Mouse (Mus musculus) T-helper 17 cell (primary cell): ENCODE measurements at regions not wholly inside any gene's neighbourhood (a gene's known extent, or its start where the extent isn't known, plus 50 kb on each side); places are given as distances from the start of the nearest gene placed in this dataset.

Experiments
- in situ Hi-C, 2 experiments: fragments of 300-600 bp; cut with MboI, MseI; formaldehyde crosslinking; loops; 1 replicate in 1 of 2; 2 replicates in 1 of 2; pipeline ENCODE4 v1.15.1; 2025; ENCODE audit warnings: high pct_unique_total_duplicates in 2 of 2

DNA sequence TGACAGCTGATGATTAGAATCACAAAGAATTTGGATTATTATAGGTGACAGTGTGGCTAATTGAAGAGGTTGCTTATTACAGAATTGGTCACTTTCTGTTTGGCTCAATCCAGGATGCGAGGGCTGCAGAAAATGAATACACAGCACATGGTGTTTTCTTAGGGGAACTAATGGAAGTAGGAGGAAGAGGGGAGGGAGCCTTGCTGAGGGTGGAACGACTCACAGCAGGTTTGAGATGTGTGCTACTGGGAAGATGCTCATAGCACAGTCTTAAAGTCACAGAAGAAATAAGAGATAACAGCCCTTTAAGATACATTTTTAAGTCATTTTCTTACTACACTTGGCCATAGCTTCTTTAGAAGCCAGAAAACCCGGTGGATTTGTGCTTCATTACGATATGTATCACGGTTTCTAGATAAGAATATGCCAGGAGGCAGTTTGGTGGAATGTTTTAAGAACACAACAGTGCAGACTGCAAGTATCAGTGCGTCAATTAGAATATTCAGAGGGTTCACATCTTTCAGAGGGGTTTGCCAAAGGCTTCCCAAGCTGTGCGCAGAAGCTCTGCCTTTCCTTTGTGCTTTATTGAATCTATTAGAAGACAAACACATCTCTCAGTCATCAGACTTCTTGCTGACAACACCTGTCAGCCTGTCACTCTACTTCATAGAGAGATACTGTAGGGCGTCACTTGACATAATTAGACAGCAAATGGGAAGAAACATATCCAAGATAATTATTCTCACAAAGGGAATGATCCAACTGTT, 853.7 kb downstream of the Otol1 start:
- in situ Hi-C loops: no loop called here

DNA sequence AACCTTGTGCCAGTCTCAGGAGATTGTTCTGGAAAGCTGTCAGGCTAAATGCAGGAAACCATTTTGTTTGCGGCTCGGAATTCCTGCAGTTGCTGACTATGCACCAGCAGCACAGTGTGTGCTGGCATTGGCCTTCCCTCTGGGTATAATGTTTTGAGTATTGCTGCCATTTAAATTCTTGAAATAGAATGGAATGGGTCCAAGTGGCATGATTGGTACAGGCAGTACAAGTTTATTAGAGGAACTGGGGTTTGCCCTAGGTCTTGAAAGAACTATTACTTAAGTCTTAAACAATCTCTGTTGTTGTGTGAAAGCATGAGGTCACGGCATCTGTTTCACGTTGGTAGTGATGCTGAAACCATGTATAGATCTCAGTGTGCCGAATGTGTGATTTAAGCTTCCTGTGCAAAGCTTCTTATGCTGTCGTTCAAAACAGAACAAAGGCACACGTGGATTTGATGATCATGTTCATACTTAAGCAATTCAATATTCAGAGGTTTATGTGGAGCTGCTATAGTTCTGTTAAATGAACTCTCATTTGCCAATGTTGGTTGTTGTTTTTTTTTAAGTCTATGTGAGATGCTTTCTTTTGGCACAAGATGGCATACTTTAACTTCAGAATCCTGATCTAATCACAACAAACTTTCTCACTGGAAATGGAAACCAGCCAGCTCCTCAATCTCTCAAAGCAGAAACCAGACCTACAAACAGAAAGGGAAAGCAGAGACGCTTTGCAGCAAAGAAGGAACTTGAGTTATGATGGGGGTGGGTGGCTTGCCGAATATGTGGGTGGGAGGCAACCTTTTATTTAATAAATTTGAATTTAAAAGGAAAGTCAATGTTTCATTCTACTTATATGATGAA, 866.5 kb downstream of the Otol1 start:
- in situ Hi-C loops: loop anchor here in 1 of 2 experiments (10.0 kb wide), 1 partner anchor 421 kb away; no protein-coding TSS in a partner anchor

DNA sequence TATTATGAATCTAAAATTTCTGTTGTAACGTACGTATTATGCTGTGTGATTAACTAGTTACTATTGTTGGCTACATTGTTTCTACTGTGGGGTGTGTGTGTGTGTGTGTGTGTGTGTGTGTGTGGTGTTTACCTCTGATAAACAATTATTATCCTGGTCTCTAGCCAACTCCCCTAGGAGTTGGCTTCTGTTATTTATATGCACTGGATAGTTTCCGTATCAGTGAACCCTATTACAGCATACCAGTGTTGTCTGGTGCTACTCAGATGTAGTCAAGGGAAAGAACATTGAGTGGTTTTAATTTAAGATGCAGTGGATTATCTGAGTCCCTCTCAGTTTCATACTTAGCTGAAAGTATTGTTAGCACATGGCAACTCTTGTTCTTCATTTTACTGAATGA, 867.2 kb downstream of the Otol1 start:
- in situ Hi-C loops: loop anchor here in 1 of 2 experiments (10.0 kb wide), 1 partner anchor 420 kb away; no protein-coding TSS in a partner anchor
